Mouse (Mus musculus) forebrain, postnatal 0 days (tissue): Measurements from ENCODE around the gene Atp8a2. TPM values are rescaled to one million over a fixed set of nuclear protein-coding genes. Genes with fewer than 3 reads are reported as not detected.

ENCODE experiments used
- ATAC-seq: fragments of 200-750 bp; cut with Nextera tagmentation; 2 replicates; pipeline ENCODE4 v1.8.0; 2017; ENCODE audit warnings: mild to moderate bottlenecking, moderate library complexity
- DNase-seq: peaks from one replicate; pipeline ENCODE4 v3.0.0-alpha.2; 2015
- H3K27ac ChIP-seq: fragments of 300-500 bp; sonication (generic); 2 replicates; pipeline ENCODE4 v1.5.1; 2014; ENCODE audit warnings: low read depth, mild to moderate bottlenecking, antibody characterized with exemption, low read length, moderate library complexity, mixed read lengths
- H3K27me3 ChIP-seq: fragments of 300-500 bp; sonication (generic); 2 replicates; pipeline ENCODE4 v1.6.1; 2014; ENCODE audit warnings: mild to moderate bottlenecking, low read length, mixed read lengths; ENCODE audit not compliant: insufficient read depth
- H3K36me3 ChIP-seq: fragments of 300-500 bp; sonication (generic); 2 replicates; pipeline ENCODE4 v1.6.1; 2014; ENCODE audit warnings: mild to moderate bottlenecking, moderate library complexity; ENCODE audit not compliant: insufficient read depth
- H3K4me1 ChIP-seq: fragments of 300-500 bp; sonication (generic); 2 replicates; pipeline ENCODE4 v1.6.1; 2014; ENCODE audit warnings: antibody characterized with exemption; ENCODE audit not compliant: insufficient read depth
- H3K4me2 ChIP-seq: fragments of 300-500 bp; sonication (generic); 2 replicates; pipeline ENCODE4 v1.6.1; 2014; ENCODE audit warnings: low read depth, mild to moderate bottlenecking, moderate library complexity
- H3K4me3 ChIP-seq: fragments of 300-500 bp; sonication (generic); 2 replicates; pipeline ENCODE4 v1.5.1; 2014; ENCODE audit warnings: low read depth, low read length, mixed read lengths
- H3K9ac ChIP-seq: fragments of 300-500 bp; sonication (generic); 2 replicates; pipeline ENCODE4 v1.6.1; 2014; ENCODE audit warnings: mild to moderate bottlenecking
- H3K9me3 ChIP-seq: fragments of 300-500 bp; sonication (generic); 2 replicates; pipeline ENCODE4 v1.6.1; 2016; ENCODE audit warnings: low read length
- CTCF ChIP-seq: sonication (generic); IDR thresholded peaks from 2 replicates; pipeline ENCODE4 v1.5.1; 2016; ENCODE audit warnings: antibody characterized with exemption, control low read depth, low read depth
- WGBS: fragments of 180-500 bp; shearing (Covaris S2); extraction: QIAGEN DNeasy Blood & Tissue Kit; methylation state at CpG from one replicate; pipeline ENCODE4 v1.1.7; 2014; 5-methylcytosine and 5-hydroxymethylcytosine counted together
- polyA plus RNA-seq: library from polyadenylated mRNA; unstranded; fragments of >200 nt; fragmentation: Nextera tagmentation; extraction: Ambion mirVana; gene quantifications from 2 replicates; pipeline ENCODE4 v1.2.1, GENCODE M21; 2015
- total RNA-seq: library from RNA; depleted of rRNA; stranded (reverse); fragments of >200 nt; gene quantifications from 2 replicates; pipeline ENCODE4 v1.2.3, GENCODE M21; 2014

Atp8a2 gene
- total and polyA plus RNA-seq, 2 experiments from 2014 or later, result 33.6 to 38.0 TPM

- DNase-seq (no peak), ATAC-seq (no peak)
- Histone ChIP-seq H3K9me3 (no peaks in the 10 kb centered on the region), H3K4me3 (no peak overlapping the region), H3K36me3 (no peaks in the 10 kb centered on the region), H3K27ac (no peak overlapping the region), H3K4me2 (no peak overlapping the region), H3K27me3 (no peaks in the 10 kb centered on the region), H3K4me1 (no peaks in the 10 kb centered on the region), H3K9ac (no peak overlapping the region)
- whole genome bisulfite sequencing, result 96% methylated on average over 6 of the region's 6 CpGs
- TF ChIP-seq CTCF, result no peak
Observed at GRCm38 (mm10) chr14:60204993-60205392, 8.0 kb upstream of the Atp8a2 start.

DNA sequence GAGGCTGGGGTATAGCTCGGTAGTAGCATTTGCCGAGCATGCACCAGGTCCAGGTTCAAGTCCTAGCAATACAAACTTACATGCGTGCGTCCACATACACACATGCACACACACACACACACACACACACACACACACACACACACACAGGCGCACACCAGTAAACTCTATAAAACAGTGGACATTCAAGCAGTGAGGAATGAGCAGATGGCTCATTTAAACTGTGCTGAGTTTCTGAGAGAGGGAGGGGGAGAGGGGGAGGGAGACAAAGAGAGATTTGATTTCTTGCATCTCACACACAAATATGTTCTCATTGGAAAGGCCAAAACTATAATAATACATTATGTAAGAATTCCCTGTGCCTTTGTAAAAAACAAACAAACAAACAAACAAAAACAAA lies 980 bp downstream of the Atp8a2 start:
- no peak overlapping the region for H3K4me3 ChIP-seq
- peak; percentile 30 for DNase-seq
- H3K4me2 ChIP-seq, result no peak overlapping the region
- no peak; the same call in 1 of the 2 replicates for ATAC-seq
- H3K9me3 ChIP-seq, result no peaks in the 10 kb centered on the region
- TF ChIP-seq CTCF, result no peak
- H3K36me3 ChIP-seq, result no peaks in the 10 kb centered on the region
- H3K4me1 ChIP-seq, result no peaks in the 10 kb centered on the region
- no peaks in the 10 kb centered on the region for H3K27me3 ChIP-seq
- WGBS, result 74% methylated on average over 5 of the region's 5 CpGs
- H3K27ac ChIP-seq, result no peak overlapping the region
- H3K9ac ChIP-seq, result no peak overlapping the region

GRCm38 (mm10) chr14:60194606-60195005 lies 2.4 kb downstream of the Atp8a2 start:
- Histone ChIP-seq H3K9ac (no peak overlapping the region), H3K4me3 (no peak overlapping the region), H3K4me1 (no peaks in the 10 kb centered on the region), H3K4me2 (no peak overlapping the region), H3K9me3 (no peaks in the 10 kb centered on the region), H3K27ac (no peak overlapping the region), H3K36me3 (no peaks in the 10 kb centered on the region), H3K27me3 (no peaks in the 10 kb centered on the region)
- no peak for TF ChIP-seq CTCF
- DNase-seq (no peak), ATAC-seq (no peak)
- 79% methylated on average over 1 of the region's 1 CpGs for WGBS

- TF ChIP-seq CTCF, result no peak
- Histone ChIP-seq H3K4me1 (no peaks in the 10 kb centered on the region), H3K27me3 (no peaks in the 10 kb centered on the region), H3K36me3 (no peaks in the 10 kb centered on the region), H3K4me3 (no peak overlapping the region), H3K9me3 (no peaks in the 10 kb centered on the region), H3K27ac (no peak overlapping the region), H3K9ac (no peak overlapping the region), H3K4me2 (no peak overlapping the region)
- 56% methylated on average over 5 of the region's 5 CpGs for WGBS
- no peak for DNase-seq
- peak; percentile 29; the same call in 1 of the 2 replicates for ATAC-seq
Observed at GRCm38 (mm10) chr14:60189771-60190170, 7.2 kb downstream of the Atp8a2 start.

DNA sequence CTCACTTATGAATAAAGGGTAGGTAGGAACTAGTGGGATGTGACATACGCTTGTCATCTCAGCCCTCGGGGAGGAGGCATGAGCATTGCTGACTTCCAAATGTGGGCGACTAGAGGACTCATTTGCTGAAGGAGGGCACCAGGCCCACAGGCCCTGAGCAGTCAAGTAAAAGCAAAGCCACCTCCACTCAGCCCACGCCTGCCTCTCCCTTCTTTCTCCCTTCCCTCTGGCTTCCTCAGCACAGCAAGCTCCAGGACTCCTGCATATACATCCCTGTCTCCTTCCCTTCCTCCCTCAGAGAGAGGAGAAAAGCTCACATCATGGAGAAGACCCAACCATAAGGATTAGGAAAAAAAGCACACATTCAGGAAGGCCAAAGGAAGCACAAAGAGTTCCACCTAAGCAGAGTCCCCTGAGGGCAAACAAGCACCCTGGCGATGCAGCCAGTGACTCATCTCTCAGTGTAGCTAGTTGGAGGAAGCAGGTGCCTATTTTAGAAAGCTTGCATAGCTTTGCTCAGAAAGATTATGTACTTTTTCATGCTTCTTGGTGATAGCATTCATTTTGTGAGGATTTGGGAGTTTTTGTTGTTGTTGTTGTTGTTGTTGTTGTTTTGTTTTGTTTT lies 8.7 kb downstream of the Atp8a2 start:
- H3K4me2 ChIP-seq, result no peak overlapping the region
- H3K27me3 ChIP-seq, result no peaks in the 10 kb centered on the region
- no peaks in the 10 kb centered on the region for H3K36me3 ChIP-seq
- 84% methylated on average over 5 of the region's 5 CpGs for WGBS
- ATAC-seq (no peak), DNase-seq (no peak)
- TF ChIP-seq CTCF, result no peak
- H3K27ac ChIP-seq, result no peak overlapping the region
- no peaks in the 10 kb centered on the region for H3K4me1 ChIP-seq
- H3K9me3 ChIP-seq, result no peaks in the 10 kb centered on the region
- H3K9ac ChIP-seq, result no peak overlapping the region
- no peak overlapping the region for H3K4me3 ChIP-seq

- TF ChIP-seq CTCF, result peak; percentile 18; the same call in 1 of the 2 replicates
- WGBS, result 98% methylated on average over 2 of the region's 2 CpGs
Observed at GRCm38 (mm10) chr14:60181306-60181705, 15.7 kb downstream of the Atp8a2 start.

GRCm38 (mm10) chr14:60178571-60178955 lies 18.4 kb downstream of the Atp8a2 start:
- 0 out of 2 replicates have a peak, but pooled peaks cover 4% of the 10 kb centered on the region for H3K36me3 ChIP-seq
- DNase-seq, result no peak
- ATAC-seq, result no peak
- no peak overlapping the region for H3K27ac ChIP-seq
- TF ChIP-seq CTCF, result no peak
- H3K4me2 ChIP-seq, result peak overlapping the region; percentile 86
- H3K4me1 ChIP-seq, result peaks cover 7% of the 10 kb centered on the region; the same call in 1 of the 2 replicates
- no peaks in the 10 kb centered on the region for H3K27me3 ChIP-seq
- H3K9me3 ChIP-seq, result no peaks in the 10 kb centered on the region
- H3K9ac ChIP-seq, result no peak overlapping the region
- H3K4me3 ChIP-seq, result peak overlapping the region; percentile 61
- WGBS, result 55% methylated on average over 2 of the region's 2 CpGs

More at GRCm38 (mm10) chr14:60181306-60181705, 15.7 kb downstream of the Atp8a2 start:
- Histone ChIP-seq H3K4me2 (no peak overlapping the region), H3K4me1 (peaks cover 7% of the 10 kb centered on the region; the same call in 1 of the 2 replicates), H3K9me3 (no peaks in the 10 kb centered on the region), H3K4me3 (no peak overlapping the region), H3K27ac (no peak overlapping the region), H3K27me3 (no peaks in the 10 kb centered on the region), H3K36me3 (0 out of 2 replicates have a peak, but pooled peaks cover 4% of the 10 kb centered on the region), H3K9ac (no peak overlapping the region)
- ATAC-seq, result no peak
- DNase-seq, result no peak
